Mouse (Mus musculus): ENCODE measurements at regions not wholly inside any gene's neighbourhood (a gene's known extent, or its start where the extent isn't known, plus 50 kb on each side); places are given as distances from the start of the nearest gene placed in this dataset.

GRCm38 (mm10) chr4:34226886-34227285 lies 176.9 kb upstream of the Spaca1 start:
- no peak for DNase-seq (ENCODE audit: low spot score)

GRCm38 (mm10) chr4:34227611-34228010 lies 177.6 kb upstream of the Spaca1 start:
- no peak for DNase-seq (ENCODE audit: low spot score)

DNA sequence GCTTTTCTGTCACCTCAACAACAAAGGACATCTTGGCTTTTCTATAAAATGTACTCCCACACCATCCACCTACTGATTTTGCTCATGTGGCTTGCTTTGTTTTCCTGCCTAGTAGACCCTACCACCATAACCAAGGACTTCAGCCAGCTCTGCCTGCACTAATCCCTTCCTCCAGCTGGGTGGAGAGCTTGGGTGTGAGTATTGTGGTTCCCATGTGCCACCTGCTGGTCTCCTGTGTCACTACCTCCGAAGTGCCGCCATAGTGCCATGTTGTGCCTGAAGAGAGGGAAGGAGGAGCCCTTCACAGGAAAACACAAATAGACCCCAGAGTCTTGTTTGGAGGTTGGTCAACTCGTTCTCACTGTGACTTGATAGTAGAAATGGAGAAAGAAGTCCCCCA lies 181.3 kb upstream of the Spaca1 start:
- DNase-seq (ENCODE audit: low spot score), result peak; percentile 14

GRCm38 (mm10) chr4:34234204-34234603 lies 184.2 kb upstream of the Spaca1 start:
- DNase-seq (ENCODE audit: low spot score), result no peak

DNA sequence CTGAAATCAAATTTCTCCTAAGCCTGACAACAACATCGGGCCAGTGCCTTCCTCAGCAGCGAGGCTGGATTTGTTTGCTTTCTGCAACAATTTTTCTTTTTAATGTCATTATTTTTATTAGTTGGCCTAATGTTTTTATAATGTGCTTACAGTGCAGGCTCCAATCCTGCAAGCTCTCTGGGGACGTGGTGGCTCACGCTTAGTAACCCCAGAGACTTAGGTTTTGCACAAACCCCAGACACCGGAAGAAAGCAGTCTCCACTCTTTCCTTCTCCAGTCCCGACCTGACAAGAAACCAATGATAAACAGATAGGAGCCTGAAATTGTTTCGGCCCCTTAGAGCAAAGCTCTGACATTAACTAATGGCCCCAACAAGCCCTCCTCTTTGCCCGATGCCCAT lies 184.7 kb upstream of the Spaca1 start:
- no peak for DNase-seq (ENCODE audit: low spot score)

- DNase-seq (ENCODE audit: low spot score), result peak; percentile 31
These were observed 187.8 kb upstream of the Spaca1 start for GRCm38 (mm10) chr4:34237791-34238190.

DNA sequence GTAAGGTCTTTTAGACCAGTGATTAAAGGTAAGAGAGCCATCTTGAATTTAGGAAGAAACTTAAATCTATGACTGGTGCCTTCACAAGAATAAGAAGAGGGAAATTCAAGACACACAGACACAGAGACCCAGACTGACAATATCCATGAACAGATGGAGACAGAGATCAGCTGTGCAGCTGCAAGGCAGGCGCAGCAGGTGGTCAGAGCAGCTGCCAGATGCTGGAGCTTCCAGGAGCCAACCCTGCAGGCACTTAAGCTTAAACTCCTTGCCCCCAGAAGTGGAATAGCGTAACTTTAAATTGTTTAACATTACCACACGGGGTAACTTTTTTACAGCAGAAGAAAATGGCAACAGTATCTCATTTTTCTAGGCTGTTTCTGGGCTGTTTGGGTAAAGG lies 189.6 kb upstream of the Spaca1 start:
- no peak for DNase-seq (ENCODE audit: low spot score)

- DNase-seq (ENCODE audit: low spot score), result no peak
These were observed 191.1 kb upstream of the Spaca1 start for GRCm38 (mm10) chr4:34241060-34241571.

- DNase-seq (ENCODE audit: low spot score), result no peak
These were observed 191.7 kb upstream of the Spaca1 start for GRCm38 (mm10) chr4:34241673-34242072.

DNA sequence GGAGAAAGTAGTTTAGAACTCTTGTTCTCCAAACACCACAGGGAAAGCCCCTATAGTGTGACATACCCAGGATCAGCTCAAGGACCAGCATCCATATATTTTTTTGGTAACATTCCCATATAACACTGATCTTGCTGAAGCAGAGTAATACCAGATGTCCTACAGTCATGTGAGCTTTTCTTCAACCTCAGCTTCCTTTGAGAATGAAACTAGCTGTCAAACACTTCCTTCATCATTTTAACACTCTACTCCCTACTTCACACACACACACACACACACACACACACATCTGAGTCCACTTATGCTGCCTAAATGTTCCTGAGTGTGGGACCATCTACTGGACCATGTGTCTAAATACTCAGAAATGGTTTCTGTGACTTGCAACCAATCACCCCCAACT lies 209.5 kb upstream of the Spaca1 start:
- no peak for DNase-seq (ENCODE audit: low spot score)

- DNase-seq (ENCODE audit: low spot score), result no peak
These were observed 210.5 kb upstream of the Spaca1 start for GRCm38 (mm10) chr4:34260468-34260867.

DNA sequence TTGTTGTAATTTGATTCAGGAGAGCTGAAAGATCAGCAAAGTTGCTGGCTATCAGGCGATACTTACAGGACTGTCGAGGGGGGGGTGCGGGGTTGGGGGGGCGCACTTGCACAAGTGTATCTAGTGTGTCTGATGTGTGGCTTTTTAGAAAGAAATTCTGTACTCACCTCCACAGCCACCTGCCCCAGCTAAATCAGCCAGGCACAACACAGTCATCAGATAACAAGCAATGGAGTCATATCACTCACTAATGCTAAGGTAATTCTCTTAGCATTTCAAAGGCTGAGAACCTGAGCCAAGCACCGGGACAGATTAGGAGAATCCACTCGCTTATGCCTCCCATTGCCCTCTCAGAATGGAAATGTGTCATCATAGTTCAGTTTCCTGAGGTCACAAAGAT lies 211.8 kb upstream of the Spaca1 start:
- DNase-seq (ENCODE audit: low spot score), result no peak

- no peak for DNase-seq (ENCODE audit: low spot score)
These were observed 214.4 kb upstream of the Spaca1 start for GRCm38 (mm10) chr4:34264431-34264830.

- DNase-seq (ENCODE audit: low spot score), result no peak
These were observed 224.3 kb upstream of the Spaca1 start for GRCm38 (mm10) chr4:34274316-34274715.

- DNase-seq (ENCODE audit: low spot score), result no peak
These were observed 225.4 kb upstream of the Spaca1 start for GRCm38 (mm10) chr4:34275372-34275771.

GRCm38 (mm10) chr4:34302504-34303108 lies 248.1 kb upstream of the Akirin2 start:
- no peak for DNase-seq (ENCODE audit: low spot score)

GRCm38 (mm10) chr4:34308921-34309563 lies 241.7 kb upstream of the Akirin2 start:
- DNase-seq (ENCODE audit: low spot score), result no peak

- no peak for DNase-seq (ENCODE audit: low spot score)
These were observed 240.6 kb upstream of the Akirin2 start for GRCm38 (mm10) chr4:34310061-34310642.

GRCm38 (mm10) chr4:34315848-34316247 lies 234.9 kb upstream of the Akirin2 start:
- DNase-seq (ENCODE audit: low spot score), result no peak

GRCm38 (mm10) chr4:34322841-34323240 lies 227.9 kb upstream of the Akirin2 start:
- no peak for DNase-seq (ENCODE audit: low spot score)

- no peak for DNase-seq (ENCODE audit: low spot score)
These were observed 222.5 kb upstream of the Akirin2 start for GRCm38 (mm10) chr4:34328151-34328785.

- DNase-seq (ENCODE audit: low spot score), result no peak
These were observed 213.6 kb upstream of the Akirin2 start for GRCm38 (mm10) chr4:34336971-34337797.
